Mouse (Mus musculus): ENCODE measurements around the gene Gpr157. TPM values are rescaled to one million over a fixed set of nuclear protein-coding genes. Genes with fewer than 3 reads are reported as not detected.
"Not testable (repeated sequence)": the region's sequence is repeated elsewhere in the genome, so short reads cannot be mapped to it uniquely, and the experiment has no call there.

Gene Gpr157
- 0.10 and 0.12 TPM in 2 replicates for polyA plus RNA-seq (2015; fragmentation: Nextera tagmentation; extraction: Ambion mirVana)

DNA sequence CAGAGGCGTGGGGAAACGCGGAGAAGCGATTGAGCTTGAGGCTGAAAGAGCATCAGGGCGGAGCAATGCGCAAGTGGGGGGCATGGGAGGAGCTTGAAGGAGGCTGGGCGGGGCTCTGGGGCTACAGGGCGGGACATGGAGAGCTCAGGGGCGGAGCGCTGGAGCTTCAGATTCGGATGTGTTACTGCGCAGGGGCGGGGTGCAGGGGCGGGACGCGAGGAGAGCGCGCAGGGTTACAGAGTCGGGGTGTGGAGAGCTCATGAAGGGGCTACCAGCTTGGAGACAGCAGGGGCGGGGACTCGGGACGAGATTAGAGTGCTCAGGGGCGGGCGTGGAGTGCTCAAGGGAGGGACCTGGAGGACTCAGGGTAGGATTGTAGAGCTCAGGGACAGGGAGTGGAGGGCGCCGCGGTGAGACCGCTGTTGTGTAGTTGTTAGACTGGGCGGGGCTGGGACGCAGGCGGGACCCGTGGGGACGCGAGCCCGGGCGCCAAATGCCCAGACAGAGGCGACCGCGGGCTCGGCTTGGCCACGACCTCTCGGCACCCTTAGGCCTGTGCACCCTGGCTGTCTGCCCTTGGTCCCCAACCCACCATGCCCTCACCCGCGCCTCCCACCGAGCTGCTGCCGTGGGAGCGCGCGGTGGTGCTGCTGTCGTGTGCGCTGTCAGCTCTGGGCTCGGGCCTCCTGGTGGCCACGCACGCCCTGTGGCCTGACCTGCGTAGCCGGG lies at the start of gene Gpr157:
Gpr157 (plus strand) TSS at position 205 of the 729 bp plus-strand sequence.
- ATAC-seq (ENCODE audit: low read depth) (peak; percentile 97), DNase-seq (peak; percentile 79)
- no peaks in the 10 kb centered on the region for H3K36me3 ChIP-seq
- H3K27me3 ChIP-seq: peaks cover 43% of the 10 kb centered on the region
- WGBS (ENCODE audit: insufficient replicate concordance): under 1% methylated on average over 56 of the region's 56 CpGs
- peak within 1 kb of the TSS; percentile 64; the same call in 1 of the 2 replicates for H3K9ac ChIP-seq
- peak within 1 kb of the TSS; percentile 62 for H3K4me3 ChIP-seq (replicated peaks)
- no peak within 1 kb of the TSS for H3K27ac ChIP-seq
- peak within 1 kb of the TSS; percentile 92 for H3K4me2 ChIP-seq
- H3K9me3 ChIP-seq (replicated peaks): no peaks in the 10 kb centered on the region
- peaks cover 15% of the 10 kb centered on the region for H3K4me1 ChIP-seq (replicated peaks)

DNA sequence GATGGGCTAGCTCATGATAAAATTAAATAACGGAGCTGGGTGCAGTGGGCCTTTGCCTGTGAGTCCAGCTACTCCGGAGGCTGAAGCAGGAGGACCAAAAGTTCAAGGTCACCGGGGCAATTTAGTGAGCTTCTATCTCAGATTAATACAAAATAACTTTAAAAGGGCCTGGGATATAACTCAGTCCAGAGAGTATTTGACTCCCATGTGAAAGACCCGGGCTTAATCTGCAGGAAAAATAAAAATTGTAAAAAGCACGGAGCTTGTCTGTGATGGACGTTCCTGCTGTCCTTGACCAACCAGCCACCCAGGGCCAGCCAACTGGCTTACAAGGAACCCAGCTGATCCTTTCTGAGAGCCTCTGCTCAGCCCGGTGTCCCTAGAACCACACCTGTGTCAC lies 48.6 kb upstream of the Gpr157 start:
- 75% methylated on average over 7 of the region's 7 CpGs for WGBS (ENCODE audit: insufficient replicate concordance)

DNA sequence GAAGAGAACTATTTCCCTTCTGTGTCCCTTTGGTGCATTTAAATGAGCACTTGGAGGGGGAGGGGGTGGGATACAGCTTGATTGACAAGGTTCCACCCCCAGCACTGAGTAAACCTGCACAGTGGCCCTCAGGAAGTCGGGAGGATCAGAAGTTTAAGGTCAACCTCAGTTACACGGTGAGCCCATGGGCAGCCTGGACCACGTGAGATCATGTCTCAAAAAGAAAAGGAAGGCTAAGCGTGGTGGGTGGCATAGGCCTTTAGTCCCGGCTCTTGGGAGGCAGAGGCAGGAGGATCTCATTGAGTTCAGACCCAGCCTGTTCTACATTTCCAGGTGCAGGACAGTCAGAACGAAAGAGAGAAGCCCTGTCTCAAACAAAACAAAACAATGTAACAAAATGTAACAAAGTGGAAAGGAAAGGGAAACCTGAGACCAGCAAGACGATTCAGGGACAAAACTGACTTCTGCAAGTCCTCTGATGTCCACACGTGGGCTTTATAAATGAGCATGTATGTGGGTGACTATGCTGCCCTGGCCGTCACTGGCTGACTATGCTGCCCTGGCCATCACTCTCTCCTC lies 47.1 kb upstream of the Gpr157 start:
- Histone ChIP-seq H3K27me3 (peaks cover 17% of the 10 kb centered on the region), H3K36me3 (no peaks in the 10 kb centered on the region), H3K4me3 (replicated peaks) (no peak overlapping the region), H3K4me2 (no peak overlapping the region), H3K4me1 (replicated peaks) (no peaks in the 10 kb centered on the region), H3K9me3 (replicated peaks) (no peaks in the 10 kb centered on the region), H3K9ac (no peak overlapping the region), H3K27ac (no peak overlapping the region)
- no peak for ATAC-seq (ENCODE audit: low read depth)
- no peak for DNase-seq
- WGBS (ENCODE audit: insufficient replicate concordance): 55% methylated on average over 9 of the region's 9 CpGs

More for the DNA sequence above, 48.6 kb upstream of the Gpr157 start:
- Histone ChIP-seq H3K27me3 (peaks cover 31% of the 10 kb centered on the region), H3K9ac (no peak overlapping the region), H3K27ac (no peak overlapping the region), H3K9me3 (replicated peaks) (no peaks in the 10 kb centered on the region), H3K4me3 (replicated peaks) (no peak overlapping the region), H3K4me1 (replicated peaks) (no peaks in the 10 kb centered on the region), H3K36me3 (no peaks in the 10 kb centered on the region), H3K4me2 (no peak overlapping the region)
- ATAC-seq (ENCODE audit: low read depth) (no peak), DNase-seq (no peak)

DNA sequence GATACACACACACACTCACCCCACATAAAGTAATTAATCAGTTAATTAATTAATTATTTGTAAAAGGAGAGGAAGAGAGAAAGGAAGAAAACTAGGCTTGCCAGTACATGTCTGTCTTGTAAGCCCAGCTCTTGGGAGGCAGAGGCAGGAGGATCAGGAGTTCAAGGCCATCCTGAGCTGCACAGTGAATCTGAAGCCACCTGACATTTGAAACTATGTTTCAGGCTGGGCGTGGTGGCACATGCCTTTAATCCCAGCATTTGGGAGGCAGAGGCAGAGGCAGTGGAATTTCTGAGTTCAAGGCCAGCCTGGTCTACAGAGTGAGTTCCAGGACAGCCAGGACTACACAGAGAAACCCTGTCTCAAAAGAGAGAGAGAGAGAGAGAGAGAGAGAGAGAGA lies 46.3 kb upstream of the Gpr157 start:
- peaks cover 16% of the 10 kb centered on the region for H3K27me3 ChIP-seq
- not testable (repeated sequence) for H3K36me3 ChIP-seq; H3K4me3 ChIP-seq (replicated peaks); H3K4me2 ChIP-seq; ATAC-seq (ENCODE audit: low read depth); H3K9ac ChIP-seq; DNase-seq; H3K27ac ChIP-seq; H3K9me3 ChIP-seq (replicated peaks); H3K4me1 ChIP-seq (replicated peaks)
- whole genome bisulfite sequencing (ENCODE audit: insufficient replicate concordance): 33% methylated on average over 1 of the region's 1 CpGs

GRCm38 (mm10) chr4:150041346-150042110 lies 45.6 kb upstream of the Gpr157 start:
- Histone ChIP-seq H3K4me2 (no peak overlapping the region), H3K27ac (no peak overlapping the region), H3K27me3 (peaks cover 20% of the 10 kb centered on the region), H3K9ac (no peak overlapping the region), H3K4me3 (replicated peaks) (no peak overlapping the region), H3K4me1 (replicated peaks) (no peaks in the 10 kb centered on the region), H3K9me3 (replicated peaks) (no peaks in the 10 kb centered on the region), H3K36me3 (no peaks in the 10 kb centered on the region)
- ATAC-seq (ENCODE audit: low read depth) (no peak), DNase-seq (no peak)
- 56% methylated on average over 10 of the region's 10 CpGs for WGBS (ENCODE audit: insufficient replicate concordance)

DNA sequence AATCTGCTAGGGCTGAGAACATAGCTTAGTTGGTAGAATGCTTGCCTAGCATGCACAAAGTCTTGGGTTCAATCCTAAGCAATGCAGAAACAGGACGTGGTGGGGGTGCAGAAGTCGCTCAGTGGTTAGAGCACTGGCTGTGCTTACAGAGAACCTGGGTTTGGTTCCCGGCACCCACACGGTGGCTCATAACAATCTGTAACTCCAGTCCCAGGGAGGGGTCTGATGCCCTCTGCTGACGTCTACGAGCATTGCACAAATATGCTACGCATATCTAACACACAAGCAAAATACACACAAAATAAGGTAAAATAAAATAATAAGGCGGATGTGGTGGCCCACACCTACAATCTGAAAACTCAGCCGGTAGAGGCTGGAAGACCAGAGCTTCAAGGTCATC lies 43.6 kb upstream of the Gpr157 start:
- ATAC-seq (ENCODE audit: low read depth): no peak
- H3K9me3 ChIP-seq (replicated peaks): no peaks in the 10 kb centered on the region
- WGBS (ENCODE audit: insufficient replicate concordance): 78% methylated on average over 9 of the region's 9 CpGs

GRCm38 (mm10) chr4:150048038-150048437 lies 39.1 kb upstream of the Gpr157 start:
- H3K9me3 ChIP-seq (replicated peaks): no peaks in the 10 kb centered on the region
- peaks cover 10% of the 10 kb centered on the region for H3K4me1 ChIP-seq (replicated peaks)
- H3K36me3 ChIP-seq: no peaks in the 10 kb centered on the region
- H3K4me2 ChIP-seq: peak overlapping the region; percentile 59
- no peak overlapping the region for H3K9ac ChIP-seq
- no peak for DNase-seq
- WGBS (ENCODE audit: insufficient replicate concordance): under 1% methylated on average over 20 of the region's 20 CpGs
- ATAC-seq (ENCODE audit: low read depth): no peak
- H3K4me3 ChIP-seq (replicated peaks): peak overlapping the region; percentile 42
- peaks cover 63% of the 10 kb centered on the region for H3K27me3 ChIP-seq
- no peak overlapping the region for H3K27ac ChIP-seq

More for the DNA sequence above, 43.6 kb upstream of the Gpr157 start:
- H3K4me2 ChIP-seq: no peak overlapping the region
- no peak overlapping the region for H3K9ac ChIP-seq
- H3K4me1 ChIP-seq (replicated peaks): peaks cover 5% of the 10 kb centered on the region; the same call in 1 of the 2 replicates
- no peak overlapping the region for H3K27ac ChIP-seq
- no peak for DNase-seq
- peaks cover 37% of the 10 kb centered on the region for H3K27me3 ChIP-seq
- no peak overlapping the region for H3K4me3 ChIP-seq (replicated peaks)
- no peaks in the 10 kb centered on the region for H3K36me3 ChIP-seq

DNA sequence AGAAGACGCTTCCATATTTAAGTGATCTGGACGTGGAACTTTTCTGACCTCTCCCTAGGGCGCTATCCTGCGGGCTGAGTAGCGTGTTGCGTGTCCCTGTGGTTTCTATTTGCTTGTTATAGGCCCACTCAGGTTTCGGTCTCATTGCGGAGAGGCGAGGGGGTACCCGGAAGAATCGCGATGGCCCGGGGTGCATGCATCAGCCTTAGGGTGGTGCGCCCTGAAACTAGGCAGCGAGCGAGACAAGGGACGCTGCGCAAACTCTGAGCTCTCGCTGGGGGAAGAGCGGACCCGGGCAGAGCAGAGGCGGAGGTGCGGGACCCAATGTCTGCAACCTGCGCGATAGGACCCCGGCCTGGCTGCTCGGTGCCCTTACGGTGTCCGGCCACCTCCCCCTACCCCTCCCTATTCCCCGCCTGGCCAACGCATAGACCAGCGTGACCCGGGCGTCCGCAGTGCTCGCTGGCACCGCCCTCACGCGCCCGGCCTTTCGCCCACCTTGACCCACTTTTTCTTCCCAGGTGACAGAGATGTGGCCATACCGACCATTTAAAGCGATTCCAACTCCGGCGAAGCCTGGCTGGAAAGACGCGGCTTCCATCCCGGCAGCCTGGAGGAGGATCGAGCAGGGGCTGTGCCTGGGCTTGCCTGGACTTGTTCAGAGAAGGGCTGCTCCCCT lies 38.5 kb upstream of the Gpr157 start:
- Histone ChIP-seq H3K4me1 (replicated peaks) (peaks cover 10% of the 10 kb centered on the region), H3K4me2 (peak overlapping the region; percentile 59), H3K27ac (no peak overlapping the region), H3K36me3 (no peaks in the 10 kb centered on the region), H3K9ac (no peak overlapping the region; the same call in 1 of the 2 replicates), H3K27me3 (peaks cover 65% of the 10 kb centered on the region), H3K9me3 (replicated peaks) (no peaks in the 10 kb centered on the region), H3K4me3 (replicated peaks) (peak overlapping the region; percentile 42)
- ATAC-seq (ENCODE audit: low read depth): no peak
- WGBS (ENCODE audit: insufficient replicate concordance): 2% methylated on average over 49 of the region's 49 CpGs
- no peak for DNase-seq

- Histone ChIP-seq H3K9me3 (replicated peaks) (no peaks in the 10 kb centered on the region), H3K36me3 (no peaks in the 10 kb centered on the region), H3K9ac (no peak overlapping the region), H3K4me1 (replicated peaks) (peaks cover 10% of the 10 kb centered on the region), H3K4me2 (peak overlapping the region; percentile 59), H3K27me3 (peaks cover 65% of the 10 kb centered on the region), H3K27ac (no peak overlapping the region), H3K4me3 (replicated peaks) (peak overlapping the region; percentile 42)
- ATAC-seq (ENCODE audit: low read depth): no peak
- 17% methylated on average over 15 of the region's 15 CpGs for WGBS (ENCODE audit: insufficient replicate concordance)
- DNase-seq: no peak
These were observed 38.0 kb upstream of the Gpr157 start for GRCm38 (mm10) chr4:150049157-150049513.

- Histone ChIP-seq H3K4me2 (no peak overlapping the region), H3K27me3 (peaks cover 64% of the 10 kb centered on the region), H3K36me3 (no peaks in the 10 kb centered on the region), H3K4me3 (replicated peaks) (no peak overlapping the region), H3K9me3 (replicated peaks) (no peaks in the 10 kb centered on the region), H3K27ac (no peak overlapping the region), H3K4me1 (replicated peaks) (peaks cover 10% of the 10 kb centered on the region), H3K9ac (no peak overlapping the region)
- WGBS (ENCODE audit: insufficient replicate concordance): 14% methylated on average over 13 of the region's 13 CpGs
- ATAC-seq (ENCODE audit: low read depth): no peak
- DNase-seq: no peak
These were observed 37.5 kb upstream of the Gpr157 start for GRCm38 (mm10) chr4:150049564-150050226.
